Mouse (Mus musculus): ENCODE results near the gene Cntrl.

Gene Cntrl

GRCm38 (mm10) chr2:35131991-35132661, 22.8 kb downstream of the Cntrl start:
- DNase-seq, result peak; percentile 83

GRCm38 (mm10) chr2:35132662-35133055, 23.4 kb downstream of the Cntrl start:
- no peak for DNase-seq

- no peak for DNase-seq
Observed at GRCm38 (mm10) chr2:35133891-35134290, 24.6 kb downstream of the Cntrl start.

GRCm38 (mm10) chr2:35138576-35138975, 29.3 kb downstream of the Cntrl start:
- no peak for DNase-seq

GRCm38 (mm10) chr2:35141673-35142072, 32.4 kb downstream of the Cntrl start:
- no peak for DNase-seq

- DNase-seq, result no peak
Observed at GRCm38 (mm10) chr2:35148806-35149205, 39.5 kb downstream of the Cntrl start.

GRCm38 (mm10) chr2:35151303-35151882, 42.1 kb downstream of the Cntrl start:
- DNase-seq, result no peak

- DNase-seq, result no peak
Observed at GRCm38 (mm10) chr2:35153179-35153578, 43.9 kb downstream of the Cntrl start.

- no peak for DNase-seq
Observed at GRCm38 (mm10) chr2:35153844-35154554, 44.7 kb downstream of the Cntrl start.

GRCm38 (mm10) chr2:35156985-35157384, 47.7 kb downstream of the Cntrl start:
- no peak for DNase-seq

GRCm38 (mm10) chr2:35157836-35158235, 48.5 kb downstream of the Cntrl start:
- DNase-seq, result no peak

- no peak for DNase-seq
Observed at GRCm38 (mm10) chr2:35158358-35158757, 49.1 kb downstream of the Cntrl start.

- no peak for DNase-seq
Observed at GRCm38 (mm10) chr2:35160206-35160605, 50.9 kb downstream of the Cntrl start.

- DNase-seq, result no peak
Observed at GRCm38 (mm10) chr2:35161846-35162488, 52.7 kb downstream of the Cntrl start.

- no peak for DNase-seq
Observed at GRCm38 (mm10) chr2:35163396-35163795, 54.1 kb downstream of the Cntrl start.

- DNase-seq, result no peak
Observed at GRCm38 (mm10) chr2:35165416-35165815, 56.1 kb downstream of the Cntrl start.

GRCm38 (mm10) chr2:35166816-35167215, 57.5 kb downstream of the Cntrl start:
- DNase-seq, result no peak

GRCm38 (mm10) chr2:35169452-35169851, 60.2 kb downstream of the Cntrl start:
- no peak for DNase-seq

- DNase-seq, result no peak
Observed at GRCm38 (mm10) chr2:35171341-35171861, 62.1 kb downstream of the Cntrl start.

- DNase-seq, result no peak
Observed at GRCm38 (mm10) chr2:35172246-35172645, 63.0 kb downstream of the Cntrl start.

- DNase-seq, result no peak
Observed at GRCm38 (mm10) chr2:35173666-35174065, 64.4 kb downstream of the Cntrl start.

- no peak for DNase-seq
Observed at GRCm38 (mm10) chr2:35174100-35174499, 64.8 kb downstream of the Cntrl start.

GRCm38 (mm10) chr2:35175281-35176065, 66.2 kb downstream of the Cntrl start:
- no peak for DNase-seq
